Mouse (Mus musculus) right cerebral cortex, postnatal 10 days (tissue): ENCODE results near the gene Best1.
A peak's percentile ranks its signal among the peaks of the same experiment; 100 is the strongest.

Experiments
- DNase-seq, 2 experiments: peaks; one replicate each; pipeline ENCODE4 v3.0.0; 2021; ENCODE audit warnings: low spot score in 2 of 2

Best1 gene

DNA sequence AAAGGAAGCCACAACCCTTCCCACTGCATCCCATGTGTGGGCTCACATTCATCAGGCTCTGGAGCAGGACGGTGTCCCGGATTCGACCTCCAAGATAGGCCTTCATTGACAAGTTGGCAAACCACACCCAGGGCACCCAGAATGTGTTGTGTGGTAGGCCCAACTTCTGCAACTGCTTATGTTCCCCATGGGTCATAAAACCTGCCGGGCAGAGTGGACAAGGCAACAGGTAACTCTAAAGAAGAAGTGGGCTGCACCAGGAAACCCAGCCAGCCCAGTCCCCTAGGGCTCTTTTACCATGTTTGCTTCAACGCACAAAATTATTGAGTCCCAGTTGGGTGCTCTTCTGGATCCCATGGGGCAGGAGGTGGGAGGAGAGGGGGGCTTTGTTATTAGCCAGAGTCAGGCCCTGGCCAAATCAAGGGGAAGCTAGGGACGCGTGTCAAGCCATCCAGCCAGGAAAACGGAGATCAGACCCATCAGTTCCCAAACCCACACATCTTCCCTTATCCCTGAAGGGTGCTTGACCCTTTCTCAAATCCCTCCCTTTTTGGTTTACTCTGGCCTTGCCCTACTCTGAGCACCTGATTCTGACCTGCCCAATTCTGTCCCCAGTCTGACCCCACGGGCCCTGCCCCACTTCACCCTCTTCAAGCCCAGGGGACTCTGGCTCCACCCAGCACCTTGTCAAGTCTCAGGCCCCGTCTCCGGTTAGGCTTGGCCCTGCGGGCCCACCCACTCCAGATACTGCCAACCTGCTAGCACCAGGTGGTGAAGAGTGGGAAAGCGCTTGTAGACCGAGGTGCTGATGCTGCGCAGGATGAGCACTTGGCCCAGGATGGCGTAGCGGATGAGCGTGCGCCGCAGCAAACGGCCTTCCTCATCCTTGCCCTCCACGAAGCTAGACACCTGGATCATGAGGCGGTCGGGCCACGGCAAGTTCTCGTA, 9.1 kb downstream of the Best1 start:
- peak in 1 of 2 experiments; percentile 30 for DNase-seq

DNA sequence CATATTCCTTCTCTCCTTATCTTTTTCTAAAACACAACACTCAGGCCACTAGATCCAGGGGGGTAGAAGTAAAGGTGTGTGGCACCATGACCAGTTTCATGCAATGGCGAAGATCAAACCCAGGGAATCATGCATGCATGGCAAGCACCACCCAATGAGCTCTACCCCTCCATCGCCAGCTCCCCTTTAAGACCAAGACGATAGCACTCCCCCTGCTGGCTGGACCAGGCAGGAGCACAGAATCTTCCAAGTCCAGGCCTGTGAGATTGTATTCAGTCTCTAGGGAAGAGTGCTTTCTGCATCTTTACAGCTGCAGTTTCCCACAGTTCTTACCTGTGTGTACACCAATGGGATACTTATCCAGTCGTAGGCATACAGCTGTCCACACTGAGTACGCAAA, 10.1 kb downstream of the Best1 start:
- peak; percentile 69 to 83 for DNase-seq

DNA sequence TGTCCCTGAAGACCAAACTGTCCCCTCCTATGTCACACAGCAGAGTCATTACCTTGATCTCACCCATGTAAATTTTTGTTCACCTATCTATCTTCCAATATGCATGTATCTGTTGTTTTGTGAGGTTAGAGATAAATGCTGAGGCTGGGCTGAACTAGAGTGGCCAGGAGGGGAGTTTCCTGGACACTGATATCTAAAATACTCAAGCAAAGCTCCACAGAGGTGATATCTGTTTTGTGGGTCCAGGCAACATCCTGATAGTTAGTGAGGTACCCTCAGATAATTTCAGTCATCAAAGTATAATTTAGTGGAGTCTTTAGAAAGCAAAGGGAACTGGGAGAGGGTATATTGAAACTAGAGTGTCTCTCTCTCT, 11.6 kb downstream of the Best1 start:
- no peak for DNase-seq

DNA sequence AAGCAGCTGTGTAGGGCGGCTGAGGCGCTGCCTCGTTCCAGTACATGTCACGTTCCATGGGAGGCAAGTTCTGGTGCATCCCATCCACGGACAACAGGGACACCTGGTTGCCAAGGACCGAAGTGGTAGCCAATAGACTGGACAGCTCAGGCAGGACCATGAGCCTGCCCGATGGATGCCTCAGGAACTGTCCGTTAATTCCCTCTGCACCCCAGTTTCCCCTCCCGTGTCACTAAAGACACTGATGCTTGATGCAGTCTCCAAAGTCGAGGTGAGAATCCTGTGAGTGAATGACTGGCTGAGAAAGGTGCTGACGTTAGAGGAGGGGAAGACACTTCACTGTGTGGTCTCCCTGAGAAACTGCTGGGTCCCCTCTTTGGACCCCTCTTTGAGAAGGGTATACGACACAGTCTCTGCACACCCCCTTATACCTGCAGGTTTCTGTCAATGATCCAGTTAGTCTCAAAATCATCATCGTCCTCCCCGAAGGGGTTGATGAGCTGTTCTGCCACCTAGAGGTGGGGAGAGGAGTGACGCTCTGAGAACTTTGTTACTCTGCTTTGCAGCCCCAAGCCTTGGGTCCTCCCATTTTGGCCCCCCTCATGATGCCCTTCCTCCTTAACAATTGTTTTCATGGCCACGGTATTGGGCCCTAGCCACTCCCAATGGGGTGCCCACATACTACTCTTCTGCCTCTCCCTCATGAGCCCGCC, 12.1 kb downstream of the Best1 start:
- peak in 1 of 2 experiments; percentile 24 for DNase-seq

DNA sequence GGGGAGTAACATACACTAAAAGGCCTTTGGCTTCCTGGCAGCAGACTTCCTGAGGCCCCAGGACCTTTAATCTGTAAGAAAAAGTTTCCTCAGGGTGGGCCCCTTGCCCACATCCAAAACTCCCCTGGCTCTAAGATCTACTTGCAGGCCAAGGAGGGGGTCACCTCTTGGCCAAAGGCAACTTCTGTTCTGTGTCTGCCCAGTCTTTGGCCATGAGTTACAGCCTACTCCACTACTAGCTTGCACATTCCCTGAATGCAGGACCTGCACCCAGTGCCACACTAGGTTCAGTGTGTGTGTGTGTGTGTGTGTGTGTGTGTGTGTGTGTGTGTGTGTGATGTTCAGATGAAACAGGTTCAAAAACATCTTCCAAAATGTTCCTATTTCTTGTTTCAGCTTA, 13.8 kb downstream of the Best1 start:
- no peak for DNase-seq

DNA sequence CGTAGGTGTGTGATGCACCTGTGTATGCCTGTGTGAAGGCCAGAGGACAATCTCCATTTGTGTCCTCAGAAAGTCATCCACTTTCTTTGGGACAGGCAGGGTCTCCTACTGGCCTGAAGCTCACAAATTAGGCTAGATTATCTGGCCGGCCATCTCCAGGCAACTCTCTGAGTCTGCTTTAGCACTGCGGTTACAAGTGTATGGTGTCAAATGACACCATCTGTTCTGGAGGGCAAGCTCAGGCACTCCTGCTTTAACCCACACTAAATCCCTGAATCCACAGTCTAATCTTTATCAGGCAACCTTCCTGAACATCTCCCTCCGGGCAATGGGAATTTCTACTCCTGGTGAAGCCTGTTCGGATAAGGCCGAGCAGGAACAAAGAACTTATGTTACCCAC, 14.2 kb downstream of the Best1 start:
- DNase-seq, result no peak

DNA sequence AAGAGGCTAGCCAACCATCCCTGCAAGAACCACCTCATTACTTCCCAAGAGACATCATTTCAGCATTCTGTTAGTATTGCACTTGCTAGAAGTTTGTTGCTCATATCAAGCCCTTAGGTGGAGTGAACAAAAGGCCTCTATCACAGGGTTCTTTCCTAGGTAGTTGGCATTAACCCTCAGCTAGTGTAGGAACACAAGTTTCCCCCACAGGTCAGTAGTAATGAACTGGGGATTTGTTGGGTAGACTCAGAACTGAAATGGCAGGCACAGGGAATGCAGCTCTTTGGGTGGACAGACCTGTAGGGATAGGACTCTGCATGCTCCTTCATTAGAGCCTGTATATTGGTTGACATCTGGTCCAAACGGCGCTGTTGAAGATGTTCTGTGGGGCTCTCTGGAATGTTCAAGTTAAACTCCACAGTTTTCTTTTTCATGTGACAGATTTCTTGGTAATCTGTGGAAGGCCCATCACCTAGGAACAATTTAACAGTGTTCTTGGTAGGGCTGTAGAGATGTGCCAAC, 15.5 kb downstream of the Best1 start:
- DNase-seq, result no peak

DNA sequence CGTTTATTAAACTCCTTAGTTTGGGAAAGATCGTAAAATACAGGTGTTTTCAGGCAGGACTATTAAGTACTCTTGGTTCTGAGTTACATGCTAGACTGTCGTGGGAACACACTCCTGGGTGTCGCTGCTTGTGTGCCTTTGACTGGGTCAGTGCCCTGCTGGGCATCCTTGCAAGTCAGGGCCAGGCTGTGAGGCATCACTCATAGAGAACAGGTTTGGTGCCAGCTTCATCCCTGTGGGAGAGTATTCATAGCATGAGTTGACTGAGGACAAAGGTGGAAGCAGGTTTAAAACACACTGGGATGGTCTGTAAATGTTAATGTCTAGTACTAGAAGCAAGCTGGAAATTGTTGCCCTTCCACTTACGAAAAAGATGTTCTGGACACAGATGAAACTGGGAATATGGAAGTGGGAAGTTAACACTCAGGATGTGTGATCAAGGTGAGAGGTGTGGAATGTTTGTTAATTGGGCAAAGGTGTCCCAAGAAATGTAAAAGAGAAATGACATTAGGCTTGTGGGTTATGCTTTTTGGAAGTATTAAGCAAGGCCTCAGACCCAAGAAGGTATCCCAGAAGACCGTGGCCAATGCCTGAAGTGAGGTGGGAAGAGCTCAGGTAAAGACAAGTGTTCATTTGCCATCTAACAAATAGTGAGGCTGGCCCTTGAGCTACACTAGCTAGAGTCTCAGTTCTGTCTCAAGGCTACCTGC, 16.1 kb downstream of the Best1 start:
- no peak for DNase-seq

DNA sequence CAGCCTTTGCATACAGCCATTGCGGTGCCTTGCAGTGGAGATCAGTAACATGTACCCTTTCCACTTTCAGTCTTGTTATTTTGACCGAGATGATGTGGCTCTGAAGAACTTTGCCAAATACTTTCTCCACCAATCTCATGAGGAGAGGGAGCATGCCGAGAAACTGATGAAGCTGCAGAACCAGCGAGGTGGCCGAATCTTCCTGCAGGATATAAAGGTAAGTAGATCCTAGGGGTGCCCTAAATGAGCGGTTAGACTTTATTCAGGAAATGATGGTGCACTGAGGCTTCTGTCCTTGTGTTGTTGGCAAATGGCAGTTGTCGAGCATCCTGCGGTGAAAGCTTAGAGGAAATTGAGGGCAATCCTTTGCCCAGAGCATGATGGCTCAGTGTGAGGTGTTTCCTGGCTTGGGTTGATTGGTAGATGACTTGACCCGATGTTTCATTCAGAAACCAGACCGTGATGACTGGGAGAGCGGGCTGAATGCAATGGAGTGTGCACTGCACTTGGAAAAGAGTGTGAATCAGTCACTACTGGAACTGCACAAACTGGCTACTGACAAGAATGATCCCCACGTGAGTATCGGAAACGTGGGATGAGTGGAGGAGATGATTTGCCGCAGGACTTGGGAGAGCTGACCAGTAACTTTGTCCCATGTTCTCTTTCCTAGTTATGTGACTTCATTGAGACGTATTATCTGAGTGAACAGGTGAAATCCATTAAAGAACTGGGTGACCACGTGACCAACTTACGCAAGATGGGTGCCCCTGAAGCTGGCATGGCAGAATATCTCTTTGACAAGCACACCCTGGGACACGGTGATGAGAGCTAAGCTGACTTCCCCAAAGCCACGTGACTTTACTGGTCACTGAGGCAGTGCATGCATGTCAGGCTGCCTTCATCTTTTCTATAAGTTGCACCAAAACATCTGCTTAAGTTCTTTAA, 17.1 kb downstream of the Best1 start:
- peak in 1 of 2 experiments; percentile 21 for DNase-seq

DNA sequence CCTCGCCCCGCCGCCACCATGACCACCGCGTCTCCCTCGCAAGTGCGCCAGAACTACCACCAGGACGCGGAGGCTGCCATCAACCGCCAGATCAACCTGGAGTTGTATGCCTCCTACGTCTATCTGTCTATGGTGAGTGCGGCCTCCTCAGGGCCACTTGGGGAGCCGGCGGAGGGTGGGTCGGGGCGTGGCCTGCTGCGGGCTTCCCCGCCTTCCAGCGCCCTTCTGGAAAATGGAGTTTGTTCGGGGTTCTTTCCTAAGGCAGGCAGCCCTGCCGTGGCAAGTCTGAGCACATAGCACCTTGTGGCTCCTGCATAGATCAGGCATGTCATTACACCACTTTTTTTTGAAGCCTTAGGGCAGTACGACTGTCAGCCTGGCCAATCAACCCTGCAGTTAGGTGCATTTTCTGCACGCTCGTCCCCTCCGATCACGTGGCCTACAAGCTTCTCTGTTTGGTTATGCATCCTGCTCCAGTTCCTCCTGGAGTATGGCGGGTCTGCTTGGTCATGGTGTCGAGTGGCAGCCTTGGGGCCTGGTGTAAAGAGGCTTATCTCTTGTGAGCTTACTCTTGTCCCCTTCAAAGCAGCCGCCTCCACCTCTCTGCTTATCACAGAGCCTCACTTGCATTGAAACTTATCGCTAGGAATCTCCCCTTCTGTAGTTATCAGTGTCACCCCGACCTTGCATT, 18.4 kb downstream of the Best1 start:
- peak; percentile 67 to 75 for DNase-seq

DNA sequence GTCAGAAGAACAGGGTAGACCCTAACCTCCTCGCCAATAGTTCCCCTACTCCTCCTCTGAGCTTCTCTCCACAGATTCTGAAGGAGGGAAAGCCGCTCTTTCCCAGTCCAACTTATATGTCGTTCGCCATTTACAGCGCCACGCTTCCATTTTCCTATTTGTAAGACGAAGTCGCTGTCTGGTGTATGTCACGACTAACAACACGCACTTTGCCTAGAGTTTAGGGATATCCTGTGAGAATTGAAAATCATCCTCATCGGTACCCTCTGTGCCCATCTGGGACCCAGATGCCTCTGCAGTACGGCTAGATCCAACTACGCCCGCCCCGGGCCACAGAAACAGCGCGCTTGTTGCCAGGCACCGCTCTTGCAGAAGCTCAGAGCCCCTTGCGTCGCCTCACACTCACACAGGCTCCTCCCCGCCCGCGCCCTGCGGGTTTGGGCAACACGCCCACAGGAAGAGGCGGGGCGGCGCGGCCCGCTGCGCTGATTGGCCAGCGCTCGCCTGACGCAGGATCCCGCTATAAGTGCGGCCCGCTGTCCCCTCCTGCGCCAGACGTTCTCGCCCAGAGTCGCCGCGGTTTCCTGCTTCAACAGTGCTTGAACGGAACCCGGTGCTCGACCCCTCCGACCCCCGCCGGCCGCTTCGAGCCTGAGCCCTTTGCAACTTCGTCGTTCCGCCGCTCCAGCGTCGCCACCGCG, 19.1 kb downstream of the Best1 start:
- DNase-seq, result peak; percentile 98

DNA sequence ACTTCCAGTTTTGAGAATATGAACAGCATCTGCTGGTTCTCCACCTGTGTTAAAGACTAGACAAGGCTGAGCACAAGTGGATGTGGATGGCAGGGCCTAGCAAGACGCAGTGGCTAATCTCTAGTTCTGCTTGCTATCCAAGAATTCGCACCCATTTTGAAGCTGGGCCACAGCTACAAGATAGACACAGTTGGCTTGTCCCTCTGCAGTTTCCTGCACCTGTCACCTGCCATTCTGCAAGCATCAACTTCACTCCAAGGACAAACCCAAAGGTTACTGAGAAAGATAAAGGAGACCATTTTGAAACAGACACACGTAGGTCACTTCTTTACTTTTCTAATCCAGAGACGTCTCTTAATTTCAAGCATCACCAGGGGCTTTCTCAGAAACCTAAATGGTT, 19.8 kb downstream of the Best1 start:
- peak in 1 of 2 experiments; percentile 26 for DNase-seq

DNA sequence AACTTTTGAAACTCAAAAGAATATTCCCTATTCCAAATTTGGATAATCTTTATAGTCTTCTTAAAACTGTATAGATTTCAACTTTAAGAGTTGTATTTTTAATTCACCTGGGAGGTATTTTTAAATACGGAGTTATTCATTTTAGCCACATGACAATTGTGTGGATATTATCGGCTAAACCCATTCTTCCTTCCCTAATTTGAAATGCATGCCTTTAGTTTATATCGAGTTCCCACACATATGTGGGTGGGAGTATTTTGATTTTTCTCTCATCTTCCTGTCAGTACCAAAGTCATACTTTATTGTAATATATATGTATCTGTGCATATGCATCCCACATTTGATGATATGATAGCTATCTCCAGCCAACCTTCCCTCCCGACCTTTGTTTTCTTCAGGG, 21.2 kb downstream of the Best1 start, which contains the start of gene Fth1:
Gene Fth1, plus strand, starts transcription at position 341 of the 400 bp plus-strand sequence.
- no peak for DNase-seq

DNA sequence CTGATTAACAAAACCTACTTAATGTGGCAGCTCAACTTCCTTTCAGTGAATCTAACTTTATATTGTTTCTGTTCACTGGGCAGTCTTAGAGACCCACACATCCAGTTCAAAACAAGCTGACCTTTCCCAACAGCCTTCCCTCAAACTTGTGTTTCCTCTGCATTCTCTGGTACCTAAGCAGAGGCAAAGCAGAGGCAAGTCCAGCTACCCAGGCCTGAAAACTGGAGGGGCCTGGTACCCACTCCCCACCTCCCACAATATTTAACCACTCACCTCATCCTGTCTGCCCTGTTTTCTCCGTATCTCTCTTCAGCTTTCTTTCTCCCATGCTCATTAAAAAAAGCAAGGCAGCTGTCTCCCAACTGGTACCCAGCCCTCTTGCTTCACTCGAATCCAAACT, 22.3 kb downstream of the Best1 start:
- no peak for DNase-seq

DNA sequence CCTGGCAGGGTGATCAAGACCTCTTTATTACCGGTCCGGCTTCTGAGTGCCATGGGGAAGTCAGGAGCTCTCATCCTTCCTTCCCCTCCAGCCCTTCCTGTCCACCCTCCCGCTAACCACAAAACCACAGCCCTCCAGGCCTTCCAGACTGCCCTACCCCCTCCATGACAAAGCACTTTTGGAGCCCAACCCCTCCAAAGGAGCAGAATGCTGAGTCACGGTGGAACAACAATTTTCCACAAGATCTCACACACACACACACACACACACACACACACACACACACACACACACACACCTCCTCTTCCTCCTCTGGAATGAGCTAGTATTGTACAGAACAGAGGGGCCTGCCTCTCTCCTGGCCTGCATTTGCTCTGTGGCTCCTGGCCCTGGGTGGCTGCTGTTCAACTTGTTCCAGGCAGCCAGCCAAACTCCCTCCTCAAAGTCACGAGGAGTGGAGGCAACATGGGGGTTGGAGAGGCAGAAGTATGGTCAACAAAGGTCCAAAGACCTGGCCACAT, 22.9 kb downstream of the Best1 start:
- peak; percentile 84 to 85 for DNase-seq

DNA sequence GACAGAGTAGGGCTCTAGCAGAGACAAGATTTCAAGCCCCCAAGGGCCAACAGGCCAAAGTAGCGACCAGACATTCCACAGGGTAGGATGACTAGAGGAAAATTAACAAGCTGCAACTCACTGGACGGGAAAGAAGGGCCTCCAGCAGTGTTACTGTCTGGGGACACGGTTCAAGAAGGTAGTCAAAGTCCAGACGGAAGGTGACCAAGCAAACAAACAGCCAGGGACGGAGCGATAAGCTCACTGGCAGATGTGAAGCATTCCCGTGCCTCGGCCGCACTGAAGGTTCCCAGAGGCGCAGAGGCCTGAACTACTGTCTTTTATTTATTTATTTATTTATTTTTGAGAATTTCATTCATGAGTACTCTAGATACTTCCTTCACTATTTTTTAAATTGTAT, 24.3 kb downstream of the Best1 start:
- DNase-seq, result no peak

DNA sequence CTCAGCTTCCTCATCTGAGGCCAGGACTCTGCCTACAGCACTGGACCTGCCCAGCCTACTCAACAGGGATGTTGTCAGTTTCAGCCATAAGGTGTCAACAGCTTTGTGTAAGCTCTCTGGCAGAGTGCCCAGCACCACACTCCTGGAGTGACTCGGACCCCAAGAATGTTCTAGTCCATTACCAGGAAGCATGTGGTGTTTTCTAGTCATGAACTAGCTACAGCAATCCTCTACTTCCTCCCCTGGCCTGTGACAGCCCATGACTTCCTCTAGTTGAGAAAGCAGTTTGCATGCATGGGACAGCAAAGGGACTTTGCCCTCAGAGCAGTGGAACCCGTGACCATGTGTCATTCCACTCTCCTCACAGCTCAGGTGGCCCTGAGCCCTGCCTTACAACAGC, 26.6 kb downstream of the Best1 start:
- peak in 1 of 2 experiments; percentile 27 for DNase-seq

DNA sequence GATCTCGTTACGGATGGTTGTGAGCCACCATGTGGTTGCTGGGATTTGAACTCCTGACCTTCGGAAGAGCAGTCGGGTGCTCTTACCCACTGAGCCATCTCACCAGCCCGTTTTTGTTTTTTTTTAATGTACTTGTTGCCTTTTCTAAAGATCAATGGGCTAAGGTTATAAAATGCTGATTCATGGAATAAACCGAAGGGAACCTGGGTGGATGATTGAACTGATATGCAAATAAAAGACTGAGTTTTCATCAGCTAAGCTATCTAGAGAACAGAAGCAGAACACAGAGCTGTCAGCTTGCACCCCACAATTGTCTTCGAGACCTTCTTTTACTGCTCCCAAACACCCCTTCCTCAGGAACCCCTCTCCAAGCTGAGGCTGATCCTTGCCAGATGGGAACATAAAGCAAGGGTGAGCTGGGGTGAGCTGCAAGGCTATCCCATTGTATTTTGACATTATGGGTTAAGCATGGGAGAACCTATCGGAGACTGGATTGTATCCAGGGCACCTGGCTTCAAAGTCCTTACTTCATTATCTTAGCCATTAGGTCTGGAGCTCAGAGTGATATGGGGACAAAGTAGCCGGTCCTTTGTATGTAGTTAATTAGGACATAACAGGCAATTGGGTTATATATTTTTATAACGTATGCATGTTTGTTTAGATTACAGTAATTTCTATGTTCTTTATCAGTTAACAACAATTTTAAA, 33.2 kb downstream of the Best1 start:
- no peak for DNase-seq
